8 mouse cellular contexts compared by ENCODE assay signal in genomic region chr5:65536751-65537419, GRCm38 (mm10). TPM values are rescaled to one million over a fixed set of nuclear protein-coding genes. Genes with fewer than 3 reads are reported as not detected.
DNase-seq lines count a peak whose midpoint lies in the region; ATAC-seq lines count a peak whose summit lies in the region.

TSS of gene Smim14 (minus strand) at chr5:65537184.
TSS of gene Ube2k (plus strand) at chr5:65537233.

- WGBS in hindbrain, embryonic 15.5 days, result under 1% methylated on average over 62 of the region's 66 CpGs

- no peaks in the 10 kb centered on the region for H3K27me3 ChIP-seq in hindbrain, embryonic 15.5 days

- H3K4me2 ChIP-seq in hindbrain, embryonic 15.5 days, result peak within 1 kb of the TSS; percentile 76

- no peaks in the 10 kb centered on the region for H3K9me3 ChIP-seq in hindbrain, embryonic 15.5 days

- H3K36me3 ChIP-seq in hindbrain, embryonic 15.5 days, result no peaks in the 10 kb centered on the region

- peaks cover 24% of the 10 kb centered on the region for H3K4me1 ChIP-seq in hindbrain, embryonic 15.5 days (replicated peaks)

- DNase-seq in R1 (ENCODE audit: low read depth, low spot score), result peak; percentile 88
- peak; percentile 96 to 97 for DNase-seq in cerebellum, postnatal 25 days
- DNase-seq in frontal cortex, postnatal 36 days (ENCODE audit: low spot score in 2 of 2), result peak; percentile 94 to 95
- peak; percentile 90 for DNase-seq in left cerebral cortex, adult 11 months (ENCODE audit: low spot score)
- DNase-seq in lung, postnatal 4 days, result peak; percentile 95 to 98
- peak; percentile 90 for DNase-seq in retina, postnatal 7 days (ENCODE audit: low read depth, low spot score)
- DNase-seq in urinary bladder, adult 2 months (ENCODE audit: low spot score), result peak; percentile 95

- peak within 1 kb of the TSS; percentile 97 for H3K27ac ChIP-seq in hindbrain, embryonic 15.5 days (replicated peaks)

- ATAC-seq in hindbrain, embryonic 15.5 days (ENCODE audit: low FRiP score, low read depth), result peak; percentile 96

- peak within 1 kb of the TSS; percentile 91 for H3K9ac ChIP-seq in hindbrain, embryonic 15.5 days

- H3K4me3 ChIP-seq in hindbrain, embryonic 15.5 days, result peak within 1 kb of the TSS; percentile 92

RNA-seq across cellular contexts. Expression of gene Smim14, which starts in this region (rescaled TPM):
- 181 and 209 TPM in 2 replicates for polyA plus RNA-seq in hindbrain, embryonic 15.5 days (2015; fragmentation: Nextera tagmentation; extraction: Ambion mirVana)
- 259 and 310 TPM in 2 replicates for polyA plus RNA-seq in urinary bladder, adult 2 months (2012; rRNA removed)

RNA-seq across cellular contexts. Expression of gene Ube2k, which starts in this region (rescaled TPM):
- 198 and 201 TPM in 2 replicates for polyA plus RNA-seq in hindbrain, embryonic 15.5 days (2015; fragmentation: Nextera tagmentation; extraction: Ambion mirVana)
- polyA plus RNA-seq in urinary bladder, adult 2 months (2012; rRNA removed), result 72.3 and 74.4 TPM in 2 replicates

Comparison
In these comparisons a context has a peak if more than half of its experiments do, and no peak if none do; other contexts are left out.
1. Peak in every context shown above with its lines: DNase-seq, ATAC-seq, H3K4me3 ChIP-seq and H3K27ac ChIP-seq.